Mouse (Mus musculus): ENCODE measurements around the gene Gm29427.
A peak's percentile ranks its signal among the peaks of the same experiment; 100 is the strongest.

The Gm29427 gene

DNA sequence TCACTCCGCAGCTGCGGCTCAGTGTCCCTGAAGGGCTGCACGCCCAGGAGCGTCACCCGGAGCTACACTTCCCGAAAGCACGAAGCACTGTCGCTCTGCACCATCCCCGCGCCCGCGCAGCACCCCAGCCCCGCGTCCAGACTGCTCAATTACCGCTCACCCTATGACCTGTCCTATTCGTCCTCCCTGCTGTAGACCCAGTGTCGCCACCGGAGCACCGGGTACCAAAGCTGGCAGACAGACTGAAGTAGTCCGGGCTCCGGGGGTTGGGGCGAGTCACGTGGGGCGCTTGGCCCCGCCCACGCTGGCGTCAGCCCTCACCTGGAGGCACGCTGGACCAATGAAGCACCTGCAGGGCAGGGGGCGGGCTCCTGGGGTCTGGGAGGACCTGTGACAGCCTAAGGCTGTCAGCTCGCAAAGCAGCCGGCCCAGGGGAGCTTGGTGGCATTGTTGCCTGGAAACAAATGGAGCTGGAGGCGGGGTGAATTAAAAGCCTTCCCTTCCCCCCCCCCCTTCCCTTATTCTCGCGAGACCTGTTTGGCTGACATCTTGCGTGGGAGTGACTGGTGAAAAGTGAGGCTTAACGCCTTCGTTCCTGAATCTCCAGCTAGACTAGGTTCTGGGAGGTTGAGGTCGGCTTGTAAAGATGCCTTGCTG is at the start of gene Gm29427:
Gm29427 (minus strand) TSS at position 239 of the 657 bp plus-strand sequence.
- DNase-seq (ENCODE audit: low read depth in 2 of 2, low spot score in 2 of 2) = peak; percentile 95

DNA sequence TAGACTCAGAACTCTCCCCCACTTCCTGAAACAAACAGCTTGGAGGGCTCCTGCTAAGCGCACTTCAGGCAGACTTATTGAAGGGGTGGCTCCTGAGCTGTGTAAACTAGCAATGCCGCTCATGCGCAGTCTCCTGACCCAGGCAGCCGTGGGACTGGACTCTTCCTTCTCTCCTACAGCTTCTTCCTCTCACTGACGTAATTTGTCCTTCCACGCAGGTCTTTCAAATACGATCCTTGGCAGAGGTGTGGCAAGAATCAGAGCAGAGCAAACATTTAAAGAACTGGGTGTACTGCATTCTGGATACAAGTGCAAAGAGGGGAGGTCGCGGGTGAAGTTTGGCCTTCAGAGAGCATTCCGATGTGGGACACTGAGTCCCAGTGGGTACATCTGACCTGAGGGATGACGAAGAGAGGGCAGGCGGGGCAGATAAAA is 48.4 kb upstream of the Gm29427 start:
- no peak for DNase-seq (ENCODE audit: low read depth in 2 of 2, low spot score in 2 of 2)

DNA sequence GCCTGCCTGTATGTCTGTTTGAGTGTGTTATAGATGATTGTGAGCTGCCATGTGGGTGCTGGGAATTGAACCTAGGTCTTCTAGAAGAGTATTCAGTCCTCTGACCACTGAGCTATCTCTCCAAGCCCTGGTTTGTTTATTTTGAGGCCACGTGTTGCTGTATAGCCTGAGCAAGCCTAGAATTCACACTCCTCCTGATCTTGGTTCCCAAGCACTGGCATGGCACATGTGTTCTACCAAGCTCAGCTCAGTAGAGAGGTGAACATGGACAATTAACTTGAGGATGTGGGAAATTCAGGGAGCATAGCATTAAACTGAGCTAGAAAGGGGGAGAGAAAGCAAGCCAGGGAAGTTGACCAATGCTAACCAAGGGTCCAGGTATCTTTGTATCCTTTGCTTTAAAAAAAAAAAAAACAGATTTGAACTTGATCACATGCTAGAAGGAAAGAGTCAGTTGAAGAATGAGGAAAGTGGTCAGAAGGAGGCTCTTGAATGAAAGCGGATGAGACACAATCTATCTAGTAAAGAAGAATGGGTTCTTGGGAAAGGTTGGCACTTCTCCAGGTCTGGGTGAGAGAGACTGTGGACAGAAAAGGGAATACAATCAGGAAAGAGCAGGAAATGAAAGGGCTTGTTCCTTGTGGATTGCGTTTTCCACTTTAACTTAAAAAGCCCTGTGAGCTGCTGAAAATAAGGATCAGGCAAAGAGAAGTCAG is 46.6 kb upstream of the Gm29427 start:
- no peak for DNase-seq (ENCODE audit: low read depth in 2 of 2, low spot score in 2 of 2)

DNA sequence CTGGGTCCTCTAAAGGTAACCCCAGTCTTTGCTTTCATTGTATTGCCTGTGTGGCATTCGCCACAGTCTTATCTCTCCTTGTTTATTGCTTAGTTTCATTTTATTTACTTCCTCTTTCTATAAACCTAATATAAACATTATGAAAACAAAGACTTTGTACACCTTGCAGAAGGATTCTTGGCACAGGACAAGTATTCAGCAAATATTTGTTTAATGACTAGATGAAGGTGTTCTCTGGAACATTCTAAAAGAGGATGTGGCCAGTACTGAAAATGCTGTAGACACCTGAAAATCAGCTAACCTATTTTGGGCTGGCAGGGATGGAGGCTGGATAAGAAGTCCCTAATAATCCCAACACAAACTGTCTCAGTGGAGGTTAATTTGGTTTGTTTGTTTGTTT is 46.0 kb upstream of the Gm29427 start:
- DNase-seq (ENCODE audit: low read depth in 2 of 2, low spot score in 2 of 2) = no peak

DNA sequence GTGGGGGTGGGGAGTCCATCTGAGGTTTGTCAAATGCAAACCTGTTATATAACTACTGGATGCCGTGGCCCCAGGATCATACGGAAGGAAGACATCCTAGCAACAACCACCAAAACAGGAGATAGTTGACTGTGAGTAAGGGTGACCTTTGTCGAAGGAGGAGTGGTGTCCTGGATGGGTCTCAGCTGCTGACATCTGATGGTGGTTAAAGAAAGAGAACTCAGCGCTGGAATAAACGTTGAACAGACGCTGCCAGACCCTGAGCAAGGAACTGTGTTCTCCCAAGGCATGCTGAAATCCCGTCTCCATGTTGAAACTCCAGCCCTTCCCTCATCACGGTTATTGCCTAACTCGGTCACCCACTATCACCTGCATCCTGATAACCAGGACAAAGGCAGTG is 44.1 kb upstream of the Gm29427 start:
- no peak for DNase-seq (ENCODE audit: low read depth in 2 of 2, low spot score in 2 of 2)

DNA sequence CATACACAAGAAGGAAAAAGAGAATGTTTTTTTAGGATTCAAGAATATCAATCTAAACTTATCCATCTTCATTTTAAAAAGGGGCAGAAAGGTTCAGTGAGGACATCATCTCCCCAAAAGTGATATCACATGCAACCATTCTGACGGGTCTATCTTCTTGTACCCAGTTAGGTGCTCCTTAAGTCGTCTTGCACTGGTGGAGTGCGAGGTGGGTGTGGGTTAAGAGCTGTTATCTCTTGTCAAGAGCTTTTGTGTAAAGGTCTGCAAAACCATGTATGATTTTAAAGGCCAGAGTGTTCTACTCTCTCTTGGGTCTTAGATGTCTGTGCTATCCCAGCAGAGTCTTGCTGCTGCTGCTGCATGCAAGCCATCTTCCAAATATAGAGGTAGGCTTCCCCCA is 31.2 kb upstream of the Gm29427 start:
- DNase-seq (ENCODE audit: low read depth in 2 of 2, low spot score in 2 of 2) = no peak

DNA sequence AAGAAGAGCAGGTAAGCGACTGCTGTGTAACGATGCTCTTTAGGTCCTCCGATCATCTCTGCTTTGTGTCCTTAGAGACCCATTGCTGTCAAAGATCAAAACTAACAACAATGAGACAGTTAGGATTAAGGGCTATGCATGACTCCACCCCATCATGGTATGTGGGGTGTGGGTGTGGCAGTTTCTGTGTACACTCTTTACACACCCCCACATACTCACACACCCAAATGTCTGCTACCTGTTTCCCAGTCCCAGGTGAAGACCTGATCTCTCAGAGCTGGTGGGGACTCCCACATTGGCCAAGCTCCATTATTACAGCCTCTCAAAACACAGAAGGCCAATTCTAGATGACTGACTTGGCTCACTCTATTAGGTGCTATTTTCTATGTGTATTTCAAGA is 30.0 kb upstream of the Gm29427 start:
- DNase-seq (ENCODE audit: low read depth in 2 of 2, low spot score in 2 of 2) = no peak

DNA sequence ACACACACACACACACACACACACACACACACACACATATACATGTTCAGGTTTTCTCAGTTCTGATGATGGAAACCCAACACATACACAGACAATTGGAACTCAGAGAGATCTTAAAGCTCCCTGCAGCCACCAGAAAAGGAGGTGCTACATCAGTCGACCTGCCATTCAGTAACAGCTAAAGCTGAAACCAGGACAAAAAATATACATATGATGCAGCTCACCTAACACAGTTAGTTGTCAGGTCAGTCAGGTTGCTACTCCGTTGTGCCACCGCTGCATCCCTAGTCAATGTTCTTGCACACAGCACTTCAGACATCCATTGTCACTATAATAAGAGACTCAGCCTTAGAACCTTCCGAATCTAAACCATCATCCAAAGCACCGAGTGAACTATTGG is 29.4 kb upstream of the Gm29427 start:
- DNase-seq (ENCODE audit: low read depth in 2 of 2, low spot score in 2 of 2) = no peak

DNA sequence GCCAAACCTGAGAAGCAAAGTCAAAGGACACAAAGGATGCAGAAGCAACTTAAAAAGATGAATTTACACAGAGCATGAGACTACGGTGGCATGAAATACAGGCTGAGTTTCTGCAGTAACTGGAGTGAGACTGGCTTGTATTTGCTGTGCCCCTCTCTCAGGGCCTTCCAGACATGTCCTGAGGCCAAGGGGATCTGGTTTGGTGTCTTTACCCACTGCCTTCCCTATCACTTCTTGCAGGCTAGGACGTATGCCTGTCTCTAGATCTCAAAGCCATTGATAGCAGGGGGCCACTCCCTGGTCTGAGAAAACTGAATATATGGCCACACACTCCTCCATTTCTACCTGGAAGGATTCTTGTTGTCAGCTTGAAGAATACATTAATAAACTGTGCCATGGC is 28.6 kb upstream of the Gm29427 start:
- no peak for DNase-seq (ENCODE audit: low read depth in 2 of 2, low spot score in 2 of 2)

DNA sequence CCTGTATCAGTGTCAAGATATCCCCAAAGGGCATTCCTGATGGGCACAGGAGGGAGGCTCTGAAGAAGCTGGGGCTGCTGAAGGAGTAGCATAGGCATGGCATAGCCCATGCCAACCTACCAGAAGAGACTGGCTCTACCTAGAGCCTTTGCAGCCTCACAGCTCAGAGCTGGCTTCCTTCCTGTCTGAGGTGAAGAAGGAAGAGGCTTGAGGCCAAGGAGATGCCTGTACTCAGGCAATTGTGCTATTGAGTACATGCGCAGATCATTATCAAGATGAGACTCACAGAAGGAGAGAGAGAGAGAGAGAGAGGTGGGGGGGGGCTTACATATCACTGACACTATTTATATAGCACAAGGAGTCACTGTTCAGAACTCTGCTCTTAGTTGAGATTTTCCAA is 28.2 kb upstream of the Gm29427 start:
- no peak for DNase-seq (ENCODE audit: low read depth in 2 of 2, low spot score in 2 of 2)

DNA sequence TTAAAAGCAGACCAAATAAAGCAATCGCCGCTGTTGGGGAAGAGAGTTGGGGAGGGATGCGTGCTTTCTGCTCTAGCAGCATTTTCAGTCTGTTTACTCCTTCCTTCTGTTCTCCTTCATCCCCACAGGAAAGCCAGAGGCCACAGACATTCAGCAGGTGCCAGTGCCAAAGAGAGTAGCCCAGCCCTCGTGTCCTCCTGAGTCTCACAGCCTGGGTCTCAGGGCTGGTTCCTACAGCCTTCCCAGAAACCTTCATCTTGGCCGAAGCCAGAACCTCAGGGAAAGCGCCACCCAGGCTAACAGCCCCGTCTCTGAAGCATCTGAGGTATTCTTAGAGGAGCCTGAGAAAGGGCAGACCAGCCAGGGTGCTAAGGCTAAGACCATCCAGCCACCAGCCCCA is 26.6 kb upstream of the Gm29427 start:
- DNase-seq (ENCODE audit: low read depth in 2 of 2, low spot score in 2 of 2) = no peak

DNA sequence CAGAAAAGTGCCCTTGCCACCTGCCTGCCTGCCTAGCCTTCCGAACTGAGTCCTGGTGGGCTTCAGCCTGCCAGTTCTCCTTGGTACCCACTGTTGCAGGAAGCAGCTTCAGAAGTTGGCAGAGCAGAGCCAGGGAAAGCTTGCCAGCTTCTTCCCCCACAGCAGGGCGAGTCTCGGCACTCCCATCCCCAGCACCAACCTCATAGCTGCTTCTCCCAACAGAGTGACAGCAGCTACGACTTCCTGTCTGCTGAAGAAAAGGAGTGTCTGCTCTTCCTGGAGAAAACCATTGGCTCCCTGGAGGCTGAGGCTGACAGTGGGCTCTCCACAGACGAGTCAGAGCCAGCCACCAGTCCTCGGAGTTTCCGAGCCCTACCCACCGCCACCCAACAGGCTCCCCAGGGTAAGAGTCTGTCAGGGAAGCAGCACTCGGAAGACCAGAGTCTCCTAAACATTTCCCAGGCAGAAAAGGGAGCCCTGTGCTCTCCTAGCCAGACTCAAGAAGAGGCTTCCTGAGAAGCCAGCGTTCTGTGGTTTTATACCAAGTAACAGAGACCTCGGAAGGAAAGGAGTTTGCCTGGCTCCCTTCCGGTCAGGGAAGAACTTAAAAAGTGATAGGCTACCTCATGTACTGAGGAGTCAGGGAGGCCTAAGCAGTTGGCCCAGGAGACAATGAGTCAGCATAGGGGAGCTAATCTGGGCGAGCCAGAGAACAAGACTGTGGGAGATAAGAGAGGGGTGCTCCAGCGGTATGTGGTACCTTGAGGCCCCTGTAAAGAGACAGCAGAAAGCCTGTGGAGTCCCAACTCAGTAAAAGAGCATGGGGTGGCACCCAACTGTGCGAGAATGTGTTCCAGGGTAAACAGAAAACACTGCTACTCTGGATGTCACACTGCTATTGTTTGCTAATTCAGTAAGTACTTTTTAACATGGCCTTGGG is 25.5 kb upstream of the Gm29427 start:
- DNase-seq (ENCODE audit: low read depth in 2 of 2, low spot score in 2 of 2) = no peak

DNA sequence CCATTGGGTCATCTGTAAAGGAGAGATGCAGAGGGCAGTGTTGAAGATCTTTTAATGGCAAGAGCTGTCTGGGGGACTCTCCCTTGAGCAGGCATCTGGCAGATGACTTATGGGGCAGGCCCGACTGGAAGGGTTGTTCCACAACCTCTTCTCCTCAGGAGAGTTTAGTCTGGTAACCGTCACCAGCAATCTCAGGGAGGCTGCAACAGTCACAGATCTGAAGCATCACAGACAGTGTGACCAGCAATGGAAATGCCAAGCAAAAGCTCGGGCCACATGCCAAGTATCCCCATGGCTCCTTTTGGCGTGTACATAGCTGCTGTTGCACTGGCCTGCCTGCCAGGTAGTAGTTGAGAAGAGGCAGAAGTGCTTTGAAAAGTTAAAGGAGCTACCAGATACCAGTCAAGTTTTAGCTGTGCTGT is 24.6 kb upstream of the Gm29427 start:
- DNase-seq (ENCODE audit: low read depth in 2 of 2, low spot score in 2 of 2) = no peak

DNA sequence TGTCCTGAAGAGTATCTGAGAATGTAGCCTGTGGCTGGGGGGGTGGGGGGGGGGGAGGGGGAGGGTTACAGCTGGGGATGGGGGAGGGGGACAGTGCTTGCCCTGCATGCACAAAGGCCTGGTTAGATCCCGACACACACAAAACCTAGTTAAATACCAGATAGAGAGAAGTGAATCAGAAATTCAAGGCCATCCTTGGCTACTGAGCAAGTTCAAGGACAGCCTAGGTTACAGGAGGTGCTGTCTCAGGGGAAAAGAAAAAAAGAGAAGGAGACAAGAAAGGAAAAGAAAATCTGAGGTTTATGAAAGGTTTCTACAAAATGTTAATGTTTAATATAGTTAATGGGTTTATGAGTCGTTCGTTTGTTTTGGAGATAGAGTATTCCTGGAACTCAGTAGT is 24.0 kb upstream of the Gm29427 start:
- DNase-seq (ENCODE audit: low read depth in 2 of 2, low spot score in 2 of 2) = no peak

DNA sequence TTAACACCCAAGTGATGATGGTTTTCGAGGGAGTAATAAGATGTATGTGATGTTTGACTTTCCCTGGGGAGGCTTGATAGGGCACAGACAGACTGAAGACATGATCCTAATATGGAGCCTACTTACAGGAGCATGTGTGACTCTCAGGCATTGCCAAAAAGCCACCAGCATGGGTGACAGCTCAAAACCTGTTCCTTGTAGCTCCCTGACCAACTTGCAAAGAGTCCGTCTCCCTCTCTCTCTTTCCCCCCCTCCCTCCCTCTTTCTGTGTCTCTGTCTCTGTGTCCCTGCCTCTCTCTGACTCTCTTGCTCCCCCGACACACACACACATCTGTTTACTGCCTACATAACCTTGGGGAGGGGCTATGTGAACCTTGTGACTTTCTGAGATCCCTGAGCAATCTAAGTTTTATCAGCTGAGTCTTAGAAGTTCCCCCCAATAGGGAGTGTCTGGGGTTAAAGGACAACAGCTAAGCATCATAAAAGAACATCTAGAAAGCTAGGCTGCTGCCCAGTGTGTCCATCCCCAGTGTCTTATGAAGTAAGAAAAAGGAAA is 23.0 kb upstream of the Gm29427 start:
- DNase-seq (ENCODE audit: low read depth in 2 of 2, low spot score in 2 of 2) = no peak

DNA sequence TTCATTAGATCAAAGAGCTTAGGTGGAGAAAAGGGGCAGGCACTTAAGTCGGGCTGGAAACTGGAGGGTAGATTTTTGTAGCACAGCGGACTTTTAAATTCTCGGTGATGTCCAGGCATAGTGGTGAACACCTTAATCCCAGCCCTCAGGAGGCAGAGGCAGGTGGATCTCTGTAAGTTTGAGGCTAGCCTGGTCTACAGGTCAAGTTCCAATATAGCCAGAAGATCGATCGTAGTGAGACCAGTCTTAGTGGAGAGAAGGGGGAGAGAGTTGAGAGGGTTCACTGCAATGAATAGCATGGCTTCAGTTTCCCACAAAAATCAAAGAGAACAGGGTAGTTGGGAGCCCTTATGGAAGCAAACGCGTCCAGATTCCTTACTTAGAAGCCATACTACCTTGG is 22.3 kb upstream of the Gm29427 start:
- no peak for DNase-seq (ENCODE audit: low read depth in 2 of 2, low spot score in 2 of 2)

DNA sequence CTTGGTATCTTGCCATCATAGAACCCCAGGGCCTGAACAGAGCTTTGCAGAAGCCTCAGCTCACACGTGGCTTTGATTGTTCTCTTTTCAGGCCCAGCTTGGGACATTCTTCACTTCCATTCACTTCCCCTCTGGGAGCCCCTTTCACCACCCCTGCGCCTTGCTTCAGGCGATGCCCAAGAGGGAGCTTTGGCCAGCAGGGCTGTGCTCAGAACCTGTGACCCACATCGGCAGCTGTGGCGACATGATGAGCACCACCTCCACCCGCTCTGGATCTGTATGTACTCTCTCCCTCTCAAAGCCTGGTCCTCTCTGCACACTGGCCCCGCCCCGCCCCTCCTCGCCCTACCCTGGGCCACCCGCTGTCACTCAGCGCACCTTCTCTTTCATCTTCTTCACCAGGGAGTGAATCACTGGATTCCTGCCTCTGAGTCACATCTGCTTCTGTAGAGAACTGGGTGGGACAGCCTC is 21.8 kb upstream of the Gm29427 start:
- no peak for DNase-seq (ENCODE audit: low read depth in 2 of 2, low spot score in 2 of 2)

DNA sequence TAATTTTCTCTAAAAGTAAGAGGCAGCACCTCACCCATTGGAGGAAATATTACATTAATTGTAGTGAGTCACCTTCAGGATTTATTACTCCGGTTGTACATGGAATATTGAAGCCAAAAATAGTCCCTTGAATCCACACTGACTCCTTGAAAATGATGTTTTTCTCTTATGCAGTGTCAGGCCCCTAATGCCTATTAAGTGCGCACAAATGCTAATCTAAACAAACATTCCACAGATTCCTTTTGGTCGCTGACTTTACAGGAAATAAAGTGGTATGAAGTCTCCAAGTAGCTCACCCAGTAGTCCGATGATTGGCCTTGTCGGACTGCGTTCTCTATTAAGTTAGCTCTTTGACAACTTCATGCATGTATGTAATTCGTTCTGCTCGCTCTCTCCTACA is 19.3 kb upstream of the Gm29427 start:
- DNase-seq (ENCODE audit: low read depth in 2 of 2, low spot score in 2 of 2) = no peak

DNA sequence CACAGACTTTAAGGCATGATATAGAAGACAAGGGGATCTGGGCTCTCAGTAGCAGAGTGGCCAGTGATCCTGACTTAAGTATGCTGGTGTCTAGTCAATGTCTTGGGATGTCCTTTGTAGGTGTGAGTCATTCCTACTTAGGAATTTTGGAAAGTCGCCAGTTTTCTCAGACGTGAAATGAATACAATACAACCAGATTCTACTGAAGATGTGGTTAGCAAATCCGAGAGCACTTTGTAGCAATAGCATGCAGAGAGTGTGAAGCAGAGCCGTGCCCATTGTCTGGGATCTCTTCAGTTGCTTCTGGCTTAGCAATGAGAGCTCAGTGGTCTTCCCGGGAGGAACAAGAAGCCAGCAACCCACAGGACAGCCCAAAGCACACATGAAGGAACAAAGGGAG is 18.9 kb upstream of the Gm29427 start:
- DNase-seq (ENCODE audit: low read depth in 2 of 2, low spot score in 2 of 2) = no peak

DNA sequence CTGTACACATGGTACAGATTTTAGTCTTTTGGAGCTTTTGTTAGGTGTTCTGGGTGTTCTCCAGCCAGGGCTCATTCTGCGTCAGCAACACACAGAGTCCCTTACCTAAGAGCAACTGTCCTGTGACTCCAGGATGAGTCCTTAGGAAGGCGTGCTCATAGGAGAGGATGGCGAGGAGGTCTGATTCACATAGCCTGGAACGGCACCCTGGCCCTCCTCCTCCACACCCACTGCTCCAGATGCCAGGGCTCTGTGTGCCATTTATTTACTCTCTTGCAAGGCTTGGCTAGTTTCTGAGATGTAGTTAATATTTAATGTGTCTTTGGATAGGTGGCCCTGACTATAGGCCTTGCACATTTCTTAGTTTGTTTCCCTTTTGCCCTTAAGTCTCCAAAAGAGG is 18.1 kb upstream of the Gm29427 start:
- DNase-seq (ENCODE audit: low read depth in 2 of 2, low spot score in 2 of 2) = no peak

Measured in CD8-positive naive resting alpha-beta T cell, adult 2 months (primary cell).